Mouse (Mus musculus): Measurements from ENCODE around the gene Srd5a3. TPM values are rescaled to one million over a fixed set of nuclear protein-coding genes. Genes with fewer than 3 reads are reported as not detected.
A peak's percentile ranks its signal among the peaks of the same experiment; 100 is the strongest.

Srd5a3 gene
- polyA plus RNA-seq, 2 experiments = 31.6 to 32.0 TPM

DNA sequence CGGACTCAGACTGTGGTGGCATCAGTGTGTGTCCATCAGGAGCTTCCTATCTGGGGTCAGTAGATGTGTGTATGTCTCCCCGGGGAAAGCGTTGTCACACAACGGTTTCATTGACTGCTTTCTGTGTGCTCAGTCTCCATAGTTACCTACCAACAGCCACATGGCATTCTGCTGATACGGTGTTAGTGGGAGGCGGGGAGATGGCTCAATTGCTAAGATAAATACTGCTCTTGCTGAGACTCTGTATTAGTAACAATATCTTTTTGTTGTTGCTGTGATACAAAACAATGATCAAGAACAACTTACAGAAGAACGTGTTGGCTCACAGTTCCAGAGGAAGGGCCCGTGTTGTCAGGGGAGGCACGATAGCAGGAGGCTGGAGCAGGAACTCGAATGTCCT is 1.6 kb upstream of the Srd5a3 start:
- DNase-seq (ENCODE audit: low spot score) = no peak

DNA sequence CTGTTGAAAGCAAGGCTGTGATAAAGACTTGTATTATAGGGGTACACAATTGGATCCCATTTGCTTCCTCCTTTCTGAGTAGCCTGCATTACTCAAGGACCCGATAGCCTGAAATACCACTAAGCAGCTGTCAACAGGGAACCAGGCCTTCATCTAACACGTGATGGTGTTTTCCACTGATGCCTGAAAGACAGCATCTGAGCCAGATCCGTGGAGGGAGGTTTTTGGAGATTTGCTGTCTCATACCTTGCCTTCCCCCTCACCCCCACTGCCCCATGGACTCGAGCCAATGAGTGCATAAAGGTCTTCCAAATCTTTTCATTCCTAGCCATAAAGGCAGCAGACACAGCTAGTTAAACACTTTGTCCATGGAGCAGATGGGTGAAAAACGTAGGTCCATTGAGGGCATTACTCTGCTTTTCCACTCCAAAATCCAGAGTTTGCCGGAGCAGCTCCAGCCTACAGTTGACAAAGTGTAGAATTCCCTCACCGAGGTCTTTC is 850 bp upstream of the Srd5a3 start:
- Histone ChIP-seq H3K27ac (replicated peaks; ENCODE audit: low read depth, low read length) (peak overlapping the region; percentile 98; the same call in 1 of the 2 replicates), H3K4me1 (ENCODE audit: control insufficient read depth, insufficient read depth, low read length) (peaks cover 12% of the 10 kb centered on the region; the same call in 1 of the 2 replicates), H3K9ac (ENCODE audit: low read depth, low read length, severe bottlenecking) (no peak overlapping the region), H3K4me2 (replicated peaks; ENCODE audit: low read depth, low read length, severe bottlenecking) (peak overlapping the region; percentile 93), H3K4me3 (replicated peaks; ENCODE audit: low read length) (peak overlapping the region; percentile 64), H3K27me3 (ENCODE audit: control insufficient read depth, insufficient read depth, low read length) (no peaks in the 10 kb centered on the region), H3K9me3 (ENCODE audit: control insufficient read depth, low read length) (no peaks in the 10 kb centered on the region), H3K36me3 (ENCODE audit: control insufficient read depth, insufficient read depth, low read length) (no peaks in the 10 kb centered on the region)
- TF ChIP-seq POLR2A (IDR thresholded peaks at IDR 0.05; ENCODE audit: borderline replicate concordance, extremely low read depth, insufficient read depth, insufficient read length) = no peak
- ATAC-seq (ENCODE audit: low FRiP score, low read depth) = no peak
- WGBS = 44% methylated on average over 7 of the region's 7 CpGs
- DNase-seq (ENCODE audit: low spot score) = peak; percentile 31

More for the DNA sequence above, 1.6 kb upstream of the Srd5a3 start:
- H3K4me3 ChIP-seq (replicated peaks; ENCODE audit: low read length) = no peak overlapping the region
- no peak for TF ChIP-seq POLR2A (IDR thresholded peaks at IDR 0.05; ENCODE audit: borderline replicate concordance, extremely low read depth, insufficient read depth, insufficient read length)
- peaks cover 12% of the 10 kb centered on the region; the same call in 1 of the 2 replicates for H3K4me1 ChIP-seq (ENCODE audit: control insufficient read depth, insufficient read depth, low read length)
- no peak overlapping the region for H3K27ac ChIP-seq (replicated peaks; ENCODE audit: low read depth, low read length)
- no peak overlapping the region for H3K4me2 ChIP-seq (replicated peaks; ENCODE audit: low read depth, low read length, severe bottlenecking)
- H3K27me3 ChIP-seq (ENCODE audit: control insufficient read depth, insufficient read depth, low read length) = no peaks in the 10 kb centered on the region
- no peak overlapping the region for H3K9ac ChIP-seq (ENCODE audit: low read depth, low read length, severe bottlenecking)
- H3K36me3 ChIP-seq (ENCODE audit: control insufficient read depth, insufficient read depth, low read length) = no peaks in the 10 kb centered on the region
- ATAC-seq (ENCODE audit: low FRiP score, low read depth) = no peak
- H3K9me3 ChIP-seq (ENCODE audit: control insufficient read depth, low read length) = no peaks in the 10 kb centered on the region
- 87% methylated on average over 10 of the region's 10 CpGs for WGBS

DNA sequence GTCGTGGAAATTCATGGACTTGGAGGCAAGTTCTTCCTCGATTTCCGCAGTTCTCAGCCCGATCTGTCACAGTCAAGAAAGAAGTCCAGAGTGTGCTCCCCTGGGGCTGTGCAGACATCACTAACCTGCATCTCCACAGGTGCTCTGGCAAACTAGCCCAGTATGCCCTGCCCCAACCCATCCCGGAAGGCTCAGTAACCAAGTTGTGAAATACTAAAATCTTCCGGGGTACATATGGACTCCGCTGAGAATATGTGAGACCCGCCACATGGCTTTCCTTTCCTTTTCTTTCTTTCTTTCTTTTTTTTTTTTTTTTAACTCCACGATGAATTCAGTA is 627 bp downstream of the Srd5a3 start:
- Histone ChIP-seq H3K4me3 (replicated peaks; ENCODE audit: low read length) (peak overlapping the region; percentile 64), H3K9me3 (ENCODE audit: control insufficient read depth, low read length) (no peaks in the 10 kb centered on the region), H3K27me3 (ENCODE audit: control insufficient read depth, insufficient read depth, low read length) (no peaks in the 10 kb centered on the region), H3K36me3 (ENCODE audit: control insufficient read depth, insufficient read depth, low read length) (no peaks in the 10 kb centered on the region), H3K4me2 (replicated peaks; ENCODE audit: low read depth, low read length, severe bottlenecking) (peak overlapping the region; percentile 93), H3K27ac (replicated peaks; ENCODE audit: low read depth, low read length) (peak overlapping the region; percentile 98), H3K9ac (ENCODE audit: low read depth, low read length, severe bottlenecking) (peak overlapping the region; percentile 83), H3K4me1 (ENCODE audit: control insufficient read depth, insufficient read depth, low read length) (peaks cover 12% of the 10 kb centered on the region; the same call in 1 of the 2 replicates)
- TF ChIP-seq POLR2A (IDR thresholded peaks at IDR 0.05; ENCODE audit: borderline replicate concordance, extremely low read depth, insufficient read depth, insufficient read length) = no peak; the same call in 1 of the 2 replicates
- DNase-seq (ENCODE audit: low spot score) (no peak), ATAC-seq (ENCODE audit: low FRiP score, low read depth) (peak; percentile 11; the same call in 1 of the 2 replicates)
- 5% methylated on average over 9 of the region's 9 CpGs for WGBS

DNA sequence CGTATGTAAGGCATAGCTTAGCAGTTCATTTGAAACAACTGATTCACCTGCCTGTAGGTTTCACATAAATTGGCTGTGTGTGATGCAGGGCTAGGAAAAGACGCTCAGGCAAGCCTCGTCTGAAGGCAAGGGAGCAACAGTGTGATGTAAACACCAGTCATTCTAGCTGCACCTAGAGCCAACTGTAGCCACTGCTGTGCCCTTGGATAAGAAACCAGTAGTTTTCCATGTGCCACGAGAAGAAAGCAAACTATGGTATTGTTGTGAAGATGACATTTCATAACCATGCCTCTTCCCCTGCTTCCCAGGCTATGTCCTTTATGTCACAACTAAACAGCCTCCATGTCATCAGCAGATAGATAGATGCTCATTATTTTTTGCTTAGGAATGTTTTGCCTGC is 3.3 kb downstream of the Srd5a3 start:
- no peak for ATAC-seq (ENCODE audit: low FRiP score, low read depth)
- no peaks in the 10 kb centered on the region for H3K27me3 ChIP-seq (ENCODE audit: control insufficient read depth, insufficient read depth, low read length)
- no peaks in the 10 kb centered on the region for H3K36me3 ChIP-seq (ENCODE audit: control insufficient read depth, insufficient read depth, low read length)

DNA sequence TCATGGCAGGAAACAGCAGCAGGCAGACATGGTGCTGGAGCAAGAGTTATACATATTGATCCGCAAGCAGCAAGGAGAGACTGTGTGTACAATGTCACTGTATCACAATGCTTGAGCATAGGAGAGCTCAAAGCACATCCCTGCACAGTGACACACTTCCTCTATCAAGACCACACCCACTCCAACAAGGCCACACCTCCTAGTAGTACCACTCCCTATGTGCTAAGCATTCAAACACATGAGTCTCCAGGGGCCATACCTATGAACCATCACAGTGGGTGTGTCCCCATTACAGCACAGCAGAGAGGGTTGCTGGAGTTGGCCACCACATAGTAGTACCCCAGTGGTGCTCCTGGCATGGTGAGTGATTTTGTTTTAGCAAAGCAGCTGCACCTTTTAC is 6.3 kb downstream of the Srd5a3 start:
- Histone ChIP-seq H3K27me3 (ENCODE audit: control insufficient read depth, insufficient read depth, low read length) (no peaks in the 10 kb centered on the region), H3K4me1 (ENCODE audit: control insufficient read depth, insufficient read depth, low read length) (0 out of 2 replicates have a peak, but pooled peaks cover 2% of the 10 kb centered on the region), H3K4me3 (replicated peaks; ENCODE audit: low read length) (no peak overlapping the region), H3K9me3 (ENCODE audit: control insufficient read depth, low read length) (no peaks in the 10 kb centered on the region), H3K4me2 (replicated peaks; ENCODE audit: low read depth, low read length, severe bottlenecking) (no peak overlapping the region), H3K36me3 (ENCODE audit: control insufficient read depth, insufficient read depth, low read length) (peaks cover 19% of the 10 kb centered on the region), H3K27ac (replicated peaks; ENCODE audit: low read depth, low read length) (no peak overlapping the region), H3K9ac (ENCODE audit: low read depth, low read length, severe bottlenecking) (no peak overlapping the region)
- 100% methylated on average over 1 of the region's 1 CpGs for WGBS
- no peak for DNase-seq (ENCODE audit: low spot score)
- no peak for TF ChIP-seq POLR2A (IDR thresholded peaks at IDR 0.05; ENCODE audit: borderline replicate concordance, extremely low read depth, insufficient read depth, insufficient read length)
- ATAC-seq (ENCODE audit: low FRiP score, low read depth) = no peak

More for the DNA sequence above, 3.3 kb downstream of the Srd5a3 start:
- no peak overlapping the region for H3K4me3 ChIP-seq (replicated peaks; ENCODE audit: low read length)
- H3K4me1 ChIP-seq (ENCODE audit: control insufficient read depth, insufficient read depth, low read length) = peaks cover 12% of the 10 kb centered on the region; the same call in 1 of the 2 replicates
- no peak overlapping the region for H3K27ac ChIP-seq (replicated peaks; ENCODE audit: low read depth, low read length)
- WGBS = 85% methylated on average over 4 of the region's 4 CpGs
- H3K4me2 ChIP-seq (replicated peaks; ENCODE audit: low read depth, low read length, severe bottlenecking) = no peak overlapping the region
- DNase-seq (ENCODE audit: low spot score) = no peak
- no peak overlapping the region for H3K9ac ChIP-seq (ENCODE audit: low read depth, low read length, severe bottlenecking)
- no peaks in the 10 kb centered on the region for H3K9me3 ChIP-seq (ENCODE audit: control insufficient read depth, low read length)
- no peak for TF ChIP-seq POLR2A (IDR thresholded peaks at IDR 0.05; ENCODE audit: borderline replicate concordance, extremely low read depth, insufficient read depth, insufficient read length)

All from limb, embryonic 14.5 days (tissue).